Mouse (Mus musculus): ENCODE measurements around the gene Lats1.

DNA sequence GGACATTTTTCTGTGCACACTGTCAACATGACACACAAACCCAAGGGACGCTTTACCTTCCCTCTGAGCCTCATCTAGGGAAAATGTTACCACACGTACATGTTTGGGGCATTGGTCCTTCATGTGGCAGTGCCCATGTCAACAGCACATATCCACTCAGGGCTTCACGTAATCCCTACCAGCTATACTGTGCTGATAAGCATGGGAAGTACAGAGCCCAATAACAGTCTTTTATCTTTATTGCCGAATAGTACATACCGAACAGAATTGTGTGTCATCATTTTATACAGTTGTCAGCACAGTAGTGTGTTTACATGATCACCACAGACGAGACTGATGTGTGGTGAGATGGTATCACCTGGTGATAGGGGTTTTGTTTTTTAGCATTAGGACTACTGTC is 5.9 kb downstream of the Lats1 start:
- no peak for TF ChIP-seq EP300 (IDR thresholded peaks at IDR 0.05; ENCODE audit: insufficient read depth, low read depth, low read length)
- no peak for TF ChIP-seq CTCF (IDR thresholded peaks at IDR 0.05)

All from heart, adult 2 months (tissue).